Mouse (Mus musculus): ENCODE measurements around the gene Shroom3.

The Shroom3 gene

GRCm38 (mm10) chr5:92683351-92683807 lies at the start of gene Shroom3:
Gene Shroom3 (plus strand): TSS chr5:92683435.
- peak; percentile 39 for DNase-seq (ENCODE audit: low read depth, low spot score)

- no peak for DNase-seq (ENCODE audit: low read depth, low spot score)
These were observed 49.7 kb upstream of the Shroom3 start for GRCm38 (mm10) chr5:92633526-92633925.

DNA sequence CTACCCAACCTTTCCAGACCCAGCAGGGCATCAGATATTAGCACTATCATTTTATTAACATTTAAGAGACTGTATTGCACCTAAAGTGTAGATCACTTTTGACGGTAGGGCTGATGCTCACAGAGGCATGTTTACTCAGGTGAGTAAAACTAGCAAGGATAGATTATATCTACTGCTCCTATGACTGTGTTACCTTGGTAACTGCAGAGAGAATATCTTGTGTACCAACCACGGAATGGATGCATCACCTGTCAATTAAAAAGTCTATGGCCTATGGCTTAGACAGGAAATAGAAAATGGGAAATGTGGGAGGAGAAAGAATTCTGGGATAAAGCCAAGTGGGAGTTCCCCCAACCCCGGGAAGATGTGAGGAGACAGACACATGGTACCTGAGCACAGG lies 48.3 kb upstream of the Shroom3 start:
- DNase-seq (ENCODE audit: low read depth, low spot score) = no peak

- no peak for DNase-seq (ENCODE audit: low read depth, low spot score)
These were observed 47.3 kb upstream of the Shroom3 start for GRCm38 (mm10) chr5:92635891-92636290.

- no peak for DNase-seq (ENCODE audit: low read depth, low spot score)
These were observed 42.4 kb upstream of the Shroom3 start for GRCm38 (mm10) chr5:92640861-92641260.

DNA sequence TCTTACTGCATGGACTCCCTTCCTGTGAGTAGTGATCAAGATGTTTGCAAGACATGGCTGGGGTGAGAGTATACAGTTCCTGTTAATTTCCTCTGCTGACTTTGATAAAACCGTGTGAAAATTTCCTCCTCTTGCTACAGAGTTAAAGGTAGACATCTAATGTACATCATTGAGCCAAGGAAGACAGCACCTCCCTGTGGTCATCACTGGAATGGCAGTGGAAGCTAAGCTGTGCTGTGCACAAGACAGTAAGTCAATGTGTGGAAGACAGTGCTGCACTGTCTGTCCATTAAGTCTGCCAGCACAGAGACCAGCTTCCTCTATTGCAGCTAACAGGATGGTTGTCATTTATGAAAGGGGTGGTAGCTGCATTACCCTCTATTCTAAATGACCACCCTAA lies 27.0 kb upstream of the Shroom3 start:
- DNase-seq (ENCODE audit: low read depth, low spot score) = peak; percentile 63

DNA sequence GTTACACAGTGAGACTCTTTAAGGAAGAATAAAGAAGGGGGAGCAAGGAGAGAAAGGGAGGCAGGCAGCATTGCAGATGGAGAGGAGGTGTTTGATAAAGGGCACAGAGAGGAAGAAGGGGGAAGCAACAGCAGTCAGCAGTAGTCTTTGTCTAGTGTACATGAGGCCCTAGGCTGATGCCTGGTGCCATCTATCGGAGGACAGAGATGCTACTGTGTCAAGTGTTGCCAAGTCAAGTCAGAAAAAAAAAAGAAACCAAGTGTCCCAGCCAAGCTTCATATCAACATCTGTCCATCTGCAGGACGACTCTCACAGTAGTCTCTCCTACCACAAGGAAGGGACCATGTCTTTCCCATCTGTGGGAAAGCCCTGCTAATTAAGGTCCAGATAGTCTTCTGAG lies 18.9 kb upstream of the Shroom3 start:
- no peak for DNase-seq (ENCODE audit: low read depth, low spot score)

DNA sequence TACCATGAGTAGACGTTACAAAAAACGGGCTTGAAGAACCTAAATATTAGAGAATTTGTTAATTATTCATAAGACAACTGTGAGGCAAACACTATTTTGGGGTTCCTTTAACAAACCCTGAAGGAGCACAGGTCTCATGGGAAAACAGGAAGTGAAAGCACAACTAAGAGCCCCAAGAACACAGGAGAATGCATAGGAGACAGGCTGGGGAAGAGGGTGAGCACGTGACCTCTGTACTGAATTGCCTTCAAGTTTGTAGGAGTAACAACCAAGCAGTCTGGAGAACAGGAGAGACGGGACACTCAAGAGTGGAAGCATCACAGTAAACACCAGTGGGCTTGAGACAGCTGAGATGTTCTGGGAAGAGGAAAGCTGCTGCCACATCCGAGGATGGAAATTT lies 16.4 kb upstream of the Shroom3 start:
- DNase-seq (ENCODE audit: low read depth, low spot score) = no peak

DNA sequence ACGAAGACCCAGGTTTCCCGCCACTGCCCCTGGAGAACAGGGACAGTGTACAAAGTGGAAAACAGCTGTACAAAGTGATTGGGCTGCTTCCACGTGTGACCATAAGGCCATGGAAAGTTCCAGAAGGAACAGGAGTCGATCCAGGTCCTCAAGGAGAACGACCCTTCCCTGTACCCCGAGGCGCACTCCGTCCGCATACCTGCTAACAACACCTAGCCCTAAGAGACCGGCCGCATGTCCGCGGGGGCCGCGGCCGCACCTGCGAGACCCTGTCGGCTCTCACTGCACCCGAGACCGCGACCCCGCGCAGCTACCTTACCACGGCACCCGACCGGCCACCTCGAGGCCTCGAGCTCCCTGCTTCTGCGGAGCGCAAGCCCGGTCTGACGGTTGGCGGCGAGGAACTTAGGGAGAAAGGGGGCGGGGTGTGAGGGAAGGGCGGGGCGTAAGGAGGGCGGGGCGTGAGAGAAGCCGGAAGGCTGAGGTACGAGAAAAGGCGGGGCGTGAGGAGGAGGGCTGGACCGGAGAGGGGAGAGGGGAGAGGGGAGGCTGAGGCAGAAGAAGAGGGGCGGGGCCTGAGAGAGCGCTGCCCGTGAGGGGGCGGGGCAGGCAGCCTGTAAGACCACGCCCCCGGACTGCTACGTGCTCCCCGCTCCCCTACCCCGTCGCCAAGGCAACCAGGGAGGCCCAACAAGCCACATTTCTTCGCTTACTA lies 8.2 kb upstream of the Shroom3 start, which contains the start of gene Ccdc158:
TSS of gene Ccdc158 (minus strand) at position 413 of the 715 bp plus-strand sequence.
- peak; percentile 85 for DNase-seq (ENCODE audit: low read depth, low spot score)

- no peak for DNase-seq (ENCODE audit: low read depth, low spot score)
These were observed 7.7 kb upstream of the Shroom3 start for GRCm38 (mm10) chr5:92675574-92675920.

- peak; percentile 60 for DNase-seq (ENCODE audit: low read depth, low spot score)
These were observed 3.8 kb upstream of the Shroom3 start for GRCm38 (mm10) chr5:92679441-92679840.

GRCm38 (mm10) chr5:92681861-92682260 lies 1.4 kb upstream of the Shroom3 start:
- DNase-seq (ENCODE audit: low read depth, low spot score) = no peak

DNA sequence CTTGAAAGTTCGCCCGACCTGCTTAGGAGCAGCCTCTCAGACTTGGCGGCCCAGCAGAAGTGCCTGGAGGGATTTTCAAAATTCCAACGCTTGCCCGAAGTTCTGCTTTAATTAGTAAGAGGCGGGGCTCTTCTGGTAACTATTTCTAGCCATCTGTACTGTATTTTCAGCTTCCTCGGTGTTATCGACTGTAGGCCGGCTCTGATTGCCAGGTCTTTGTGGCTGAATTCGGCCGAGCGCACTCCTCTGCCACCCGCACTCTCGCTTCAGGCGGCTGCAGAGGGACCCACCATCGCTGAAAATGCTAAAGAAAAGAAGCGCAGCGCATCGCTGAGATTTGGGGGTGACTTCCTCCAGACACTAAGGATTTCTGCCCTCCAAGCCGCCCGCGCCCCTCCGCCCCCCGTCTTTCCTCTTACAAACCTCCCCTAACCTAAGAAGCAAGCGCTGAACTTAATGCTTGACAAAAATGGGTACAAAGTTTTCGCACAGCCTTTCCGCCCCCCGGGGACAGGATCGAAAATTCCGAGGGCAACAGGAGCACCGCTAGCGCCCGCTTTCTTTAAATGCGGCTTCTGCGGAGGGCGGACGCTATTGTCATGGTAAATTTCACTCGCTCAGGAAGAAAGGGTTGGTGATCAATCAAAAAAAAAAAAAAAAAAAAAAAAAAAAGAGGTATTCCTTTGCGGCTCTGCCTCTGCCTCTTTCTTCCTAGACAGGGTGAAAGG lies 450 bp upstream of the Shroom3 start:
- peak; percentile 63 for DNase-seq (ENCODE audit: low read depth, low spot score)

DNA sequence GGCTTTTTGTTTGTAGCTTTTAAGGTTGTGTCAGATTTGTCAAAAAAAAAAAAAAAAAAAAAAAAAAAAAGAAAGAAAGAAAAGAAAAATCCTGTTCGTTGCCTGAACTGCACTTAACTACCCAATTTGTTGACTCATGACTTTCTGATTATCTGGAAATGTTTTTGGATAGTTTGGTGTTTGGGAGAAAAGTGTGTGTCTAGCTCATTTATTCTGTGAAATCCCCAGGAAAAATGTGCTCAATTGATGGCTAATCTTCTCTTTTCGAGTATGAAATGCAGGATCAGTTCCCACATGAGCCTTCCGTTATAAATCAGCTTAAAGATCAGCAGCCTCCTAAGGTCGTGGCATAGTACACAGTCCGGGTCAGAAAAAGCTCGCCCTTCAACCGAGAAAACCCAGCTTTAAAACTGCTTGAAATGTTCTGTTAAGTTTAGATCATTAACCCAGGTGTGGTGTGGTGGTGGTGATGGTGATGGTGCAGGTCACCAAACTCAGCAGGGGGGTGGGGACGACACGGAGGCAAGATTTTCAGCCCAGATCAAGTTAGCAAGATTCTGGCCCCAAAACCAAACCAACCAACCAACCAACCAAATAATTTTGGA lies 738 bp downstream of the Shroom3 start:
- no peak for DNase-seq (ENCODE audit: low read depth, low spot score)

- no peak for DNase-seq (ENCODE audit: low read depth, low spot score)
These were observed 1.7 kb downstream of the Shroom3 start for GRCm38 (mm10) chr5:92684715-92685460.

DNA sequence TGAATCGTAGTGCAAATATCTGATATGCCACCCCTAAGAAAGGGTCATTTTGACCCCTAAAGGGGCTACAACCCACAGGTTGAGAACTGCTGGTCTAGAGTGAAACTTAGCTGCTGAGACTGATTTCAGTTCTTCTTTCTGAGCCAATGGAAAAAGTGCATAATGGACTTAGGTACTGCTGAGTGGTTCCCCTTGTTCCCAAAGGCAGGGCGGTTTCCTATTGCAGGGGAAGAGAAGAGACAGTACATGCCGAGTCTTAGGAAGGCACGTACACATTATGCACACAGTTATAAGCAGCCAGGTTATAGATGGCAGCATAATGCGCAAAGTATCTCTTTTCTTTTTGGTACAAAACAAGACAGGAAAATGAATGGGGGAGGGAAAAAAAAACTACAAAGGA lies 4.9 kb downstream of the Shroom3 start:
- DNase-seq (ENCODE audit: low read depth, low spot score) = no peak

- no peak for DNase-seq (ENCODE audit: low read depth, low spot score)
These were observed 5.3 kb downstream of the Shroom3 start for GRCm38 (mm10) chr5:92688569-92688968.

DNA sequence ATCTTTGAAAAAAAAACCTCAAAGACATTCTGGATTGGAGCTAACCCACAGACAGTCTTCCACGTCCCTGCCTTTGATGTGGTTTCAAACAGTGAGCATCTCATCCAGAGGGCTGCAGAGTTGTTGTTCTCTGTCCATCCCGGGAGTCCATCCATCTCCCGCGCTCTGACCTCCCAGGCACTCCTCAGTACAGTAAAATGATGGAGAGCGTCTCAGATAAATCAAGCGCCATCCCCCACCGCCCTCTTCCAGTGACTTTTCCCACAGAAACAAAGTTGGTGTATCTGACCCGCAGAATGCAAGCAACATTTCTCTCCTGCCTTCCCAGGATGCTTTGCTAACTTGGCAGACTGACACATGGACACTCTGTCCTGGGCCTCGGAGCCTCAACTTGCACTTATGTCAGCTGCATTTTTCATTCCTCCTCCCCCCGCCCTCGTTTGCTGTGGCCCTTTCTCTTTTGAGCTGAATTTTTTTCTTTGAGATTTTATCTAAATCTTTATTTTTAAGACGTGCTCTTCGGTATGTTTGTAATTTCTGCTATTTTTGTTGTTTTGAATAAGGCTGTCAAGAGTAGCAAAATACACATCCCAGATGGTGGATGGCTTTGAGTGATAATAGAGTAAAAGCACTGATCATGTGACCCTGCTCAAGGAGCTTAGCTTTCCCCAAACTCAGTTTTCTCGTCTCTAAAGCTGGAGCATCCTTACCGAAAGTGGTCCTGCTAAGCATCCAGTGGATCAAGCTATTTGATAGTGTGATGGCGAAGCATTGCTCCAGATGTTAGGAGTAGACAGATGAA lies 9.2 kb downstream of the Shroom3 start:
- DNase-seq (ENCODE audit: low read depth, low spot score) = no peak

DNA sequence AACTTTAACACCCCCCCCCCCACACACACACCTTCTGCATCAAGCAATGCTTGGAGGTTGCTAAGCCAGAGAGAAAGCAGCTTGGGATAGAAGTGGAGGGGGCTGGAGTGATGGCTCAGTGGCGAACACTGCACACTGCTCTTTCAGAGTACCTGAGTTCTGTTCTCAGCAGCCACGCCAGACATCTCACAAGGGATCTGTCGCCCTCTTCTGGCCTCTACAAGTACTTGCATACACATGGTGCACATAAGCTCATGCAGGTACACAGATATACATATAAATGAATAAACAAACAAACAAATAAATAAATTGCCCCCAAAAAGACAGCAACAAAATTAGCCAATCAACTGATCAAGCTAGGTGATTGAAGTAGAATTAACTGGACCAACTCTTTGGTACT lies 10.5 kb downstream of the Shroom3 start:
- DNase-seq (ENCODE audit: low read depth, low spot score) = no peak

DNA sequence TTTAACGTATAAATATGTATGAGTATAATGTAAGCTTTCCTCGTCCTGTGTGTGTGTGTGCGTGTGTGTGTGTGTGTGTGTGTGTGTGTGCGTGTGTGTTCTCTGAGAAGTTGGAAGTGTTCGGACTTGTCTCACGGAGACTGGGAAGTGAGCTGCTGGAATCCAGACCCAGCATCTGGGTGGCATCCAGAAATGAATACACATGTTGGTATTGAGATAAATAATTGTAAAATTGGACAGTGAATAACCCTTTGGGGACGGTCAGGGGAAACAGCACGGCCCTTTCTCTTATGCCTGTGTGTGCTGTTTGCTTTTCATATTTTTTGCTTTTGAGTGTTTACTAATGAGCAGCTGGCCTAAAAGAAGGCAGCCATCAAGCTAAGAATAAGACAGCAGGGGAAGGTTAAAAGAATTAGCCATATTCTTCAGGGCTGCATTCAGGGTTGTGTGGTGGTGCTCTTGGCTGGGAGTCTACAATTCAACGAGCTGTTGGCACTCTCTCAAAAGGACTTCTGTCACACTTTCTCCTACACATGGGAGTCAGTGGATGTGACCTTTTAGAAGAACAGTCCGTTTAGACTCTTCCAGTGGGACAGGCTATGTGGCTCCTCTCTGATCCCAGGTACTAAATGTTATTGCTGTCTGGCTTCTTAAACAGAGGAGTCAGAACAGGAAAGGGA lies 11.2 kb downstream of the Shroom3 start:
- no peak for DNase-seq (ENCODE audit: low read depth, low spot score)

Measured in forelimb bud, embryonic 11.5 days (tissue).